Mouse (Mus musculus) brown adipose tissue, adult 24 weeks (tissue): ENCODE measurements at regions not wholly inside any gene's neighbourhood (a gene's known extent, or its start where the extent isn't known, plus 50 kb on each side); places are given as distances from the start of the nearest gene placed in this dataset.
A peak's percentile ranks its signal among the peaks of the same experiment; 100 is the strongest.

Experiments
- H3K27ac ChIP-seq: fragments of 200-500 bp; replicated peaks from 2 replicates; pipeline ENCODE4 v1.5.1; 2012; ENCODE audit warnings: low read depth, mild to moderate bottlenecking, low read length
- H3K4me1 ChIP-seq: fragments of 200-500 bp; 2 replicates; pipeline ENCODE4 v1.6.1; 2012; ENCODE audit warnings: low read length, mixed read lengths; ENCODE audit not compliant: control insufficient read depth, insufficient read depth, insufficient read length
- H3K4me3 ChIP-seq: fragments of 200-500 bp; 2 replicates; pipeline ENCODE4 v1.5.1; 2012; ENCODE audit warnings: low read depth, mild to moderate bottlenecking, low read length, moderate library complexity; ENCODE audit not compliant: insufficient read depth

GRCm38 (mm10) chr6:126481257-126481656 is 54.0 kb downstream of the Kcna5 start:
- Histone ChIP-seq H3K4me1 (no peaks in the 10 kb centered on the region), H3K4me3 (no peak overlapping the region), H3K27ac (no peak overlapping the region)

GRCm38 (mm10) chr6:126477506-126477905 is 57.7 kb downstream of the Kcna5 start:
- H3K27ac ChIP-seq: no peak overlapping the region
- no peaks in the 10 kb centered on the region for H3K4me1 ChIP-seq
- no peak overlapping the region for H3K4me3 ChIP-seq

GRCm38 (mm10) chr6:126476758-126477157 is 58.5 kb downstream of the Kcna5 start:
- no peak overlapping the region for H3K27ac ChIP-seq
- no peak overlapping the region for H3K4me3 ChIP-seq
- no peaks in the 10 kb centered on the region for H3K4me1 ChIP-seq

GRCm38 (mm10) chr6:126475555-126475954 is 59.7 kb downstream of the Kcna5 start:
- H3K27ac ChIP-seq: no peak overlapping the region
- H3K4me1 ChIP-seq: no peaks in the 10 kb centered on the region
- H3K4me3 ChIP-seq: no peak overlapping the region

- Histone ChIP-seq H3K27ac (no peak overlapping the region), H3K4me3 (no peak overlapping the region), H3K4me1 (no peaks in the 10 kb centered on the region)
These were observed 81.5 kb downstream of the Kcna5 start for GRCm38 (mm10) chr6:126453751-126454150.

- Histone ChIP-seq H3K4me1 (no peaks in the 10 kb centered on the region), H3K4me3 (no peak overlapping the region), H3K27ac (no peak overlapping the region)
These were observed 89.7 kb downstream of the Kcna5 start for GRCm38 (mm10) chr6:126445519-126445918.

GRCm38 (mm10) chr6:126440254-126440653 is 95.0 kb downstream of the Kcna5 start:
- H3K4me3 ChIP-seq: no peak overlapping the region
- H3K4me1 ChIP-seq: no peaks in the 10 kb centered on the region
- H3K27ac ChIP-seq: no peak overlapping the region

GRCm38 (mm10) chr6:126437976-126438736 is 97.1 kb downstream of the Kcna5 start:
- Histone ChIP-seq H3K4me1 (no peaks in the 10 kb centered on the region), H3K4me3 (no peak overlapping the region), H3K27ac (no peak overlapping the region)

- Histone ChIP-seq H3K27ac (no peak overlapping the region), H3K4me3 (no peak overlapping the region), H3K4me1 (no peaks in the 10 kb centered on the region)
These were observed 108.0 kb downstream of the Kcna5 start for GRCm38 (mm10) chr6:126427208-126427607.

- Histone ChIP-seq H3K4me3 (no peak overlapping the region), H3K27ac (no peak overlapping the region), H3K4me1 (peaks cover 18% of the 10 kb centered on the region; the same call in 1 of the 2 replicates)
These were observed 129.5 kb downstream of the Kcna5 start for GRCm38 (mm10) chr6:126405736-126406135.

GRCm38 (mm10) chr6:126404331-126405070 is 130.7 kb downstream of the Kcna5 start:
- Histone ChIP-seq H3K4me1 (peaks cover 18% of the 10 kb centered on the region; the same call in 1 of the 2 replicates), H3K27ac (peak overlapping the region; percentile 76), H3K4me3 (peak overlapping the region; percentile 9; the same call in 1 of the 2 replicates)

- no peak overlapping the region for H3K4me3 ChIP-seq
- no peak overlapping the region for H3K27ac ChIP-seq
- peaks cover 14% of the 10 kb centered on the region; the same call in 1 of the 2 replicates for H3K4me1 ChIP-seq
These were observed 135.6 kb downstream of the Kcna5 start for GRCm38 (mm10) chr6:126399595-126399994.

- H3K4me3 ChIP-seq: no peak overlapping the region
- no peak overlapping the region for H3K27ac ChIP-seq
- H3K4me1 ChIP-seq: peaks cover 6% of the 10 kb centered on the region; the same call in 1 of the 2 replicates
These were observed 136.6 kb downstream of the Kcna5 start for GRCm38 (mm10) chr6:126398641-126399040.

- no peak overlapping the region for H3K4me3 ChIP-seq
- no peaks in the 10 kb centered on the region for H3K4me1 ChIP-seq
- H3K27ac ChIP-seq: no peak overlapping the region
These were observed 140.2 kb downstream of the Kcna5 start for GRCm38 (mm10) chr6:126395015-126395414.

- no peak overlapping the region for H3K4me3 ChIP-seq
- H3K27ac ChIP-seq: no peak overlapping the region
- H3K4me1 ChIP-seq: no peaks in the 10 kb centered on the region
These were observed 141.0 kb downstream of the Kcna5 start for GRCm38 (mm10) chr6:126394111-126394809.
